Mouse (Mus musculus) heart, embryonic 12.5 days (tissue): Measurements from ENCODE around the gene Insyn1. TPM values are rescaled to one million over a fixed set of nuclear protein-coding genes. Genes with fewer than 3 reads are reported as not detected.

Experiments used
- ATAC-seq: fragments of 200-750 bp; cut with Nextera tagmentation; 2 replicates; pipeline ENCODE4 v1.8.0; 2017; ENCODE audit warnings: moderate TSS enrichment, moderate library complexity; ENCODE audit not compliant: insufficient number of reproducible peaks, low FRiP score
- H3K27ac ChIP-seq: fragments of 300-500 bp; sonication (generic); 2 replicates; pipeline ENCODE4 v1.5.1; 2016; ENCODE audit warnings: mild to moderate bottlenecking, moderate library complexity; ENCODE audit not compliant: poor library complexity, severe bottlenecking
- H3K27me3 ChIP-seq: fragments of 300-500 bp; sonication (generic); replicated peaks from 2 replicates; pipeline ENCODE4 v1.6.1; 2016; ENCODE audit warnings: mild to moderate bottlenecking, moderate library complexity
- H3K36me3 ChIP-seq: fragments of 300-500 bp; sonication (generic); 2 replicates; pipeline ENCODE4 v1.6.1; 2016; ENCODE audit warnings: mild to moderate bottlenecking, moderate library complexity
- H3K4me1 ChIP-seq: fragments of 300-500 bp; sonication (generic); replicated peaks from 2 replicates; pipeline ENCODE4 v1.6.1; 2016; ENCODE audit warnings: mild to moderate bottlenecking
- H3K4me2 ChIP-seq: fragments of 300-500 bp; sonication (generic); 2 replicates; pipeline ENCODE4 v1.6.1; 2016; ENCODE audit warnings: mild to moderate bottlenecking, moderate library complexity
- H3K4me3 ChIP-seq: fragments of 300-500 bp; sonication (generic); 2 replicates; pipeline ENCODE4 v1.5.1; 2016; ENCODE audit warnings: mild to moderate bottlenecking
- H3K9ac ChIP-seq: fragments of 300-500 bp; sonication (generic); 2 replicates; pipeline ENCODE4 v1.6.1; 2016; ENCODE audit warnings: mild to moderate bottlenecking, moderate library complexity
- H3K9me3 ChIP-seq: fragments of 300-500 bp; sonication (generic); replicated peaks from 2 replicates; pipeline ENCODE4 v1.6.1; 2016; ENCODE audit warnings: mild to moderate bottlenecking, moderate library complexity
- WGBS: fragments of 180-500 bp; shearing (Covaris S2); methylation state at CpG from one replicate; pipeline ENCODE4 v1.1.7; 2016; 5-methylcytosine and 5-hydroxymethylcytosine counted together
- polyA plus RNA-seq: library from polyadenylated mRNA; unstranded; fragments of >200 nt; fragmentation: Nextera tagmentation; extraction: Ambion mirVana; gene quantifications from 2 replicates; pipeline ENCODE4 v1.2.1, GENCODE M21; 2016

Gene Insyn1
- polyA plus RNA-seq, 1 experiment from 2014 or later, result 0.97 TPM

- H3K9me3 ChIP-seq, result no peaks in the 10 kb centered on the region
- no peak for ATAC-seq
- WGBS, result 47% methylated on average over 9 of the region's 9 CpGs
- H3K4me3 ChIP-seq, result no peak overlapping the region
- H3K27me3 ChIP-seq, result 0 out of 2 replicates have a peak, but pooled peaks cover 3% of the 10 kb centered on the region
- H3K4me2 ChIP-seq, result no peak overlapping the region
- no peak overlapping the region for H3K27ac ChIP-seq
- no peak overlapping the region for H3K9ac ChIP-seq
- H3K36me3 ChIP-seq, result no peaks in the 10 kb centered on the region
- H3K4me1 ChIP-seq, result peaks cover 21% of the 10 kb centered on the region
Measured at GRCm38 (mm10) chr9:58517866-58518750, 29.7 kb downstream of the Insyn1 start.

- no peak overlapping the region for H3K9ac ChIP-seq
- 87% methylated on average over 3 of the region's 3 CpGs for WGBS
- no peak for ATAC-seq
- 0 out of 2 replicates have a peak, but pooled peaks cover 3% of the 10 kb centered on the region for H3K27me3 ChIP-seq
- peaks cover 21% of the 10 kb centered on the region for H3K4me1 ChIP-seq
- H3K4me3 ChIP-seq, result no peak overlapping the region
- no peaks in the 10 kb centered on the region for H3K9me3 ChIP-seq
- H3K27ac ChIP-seq, result no peak overlapping the region
- H3K36me3 ChIP-seq, result peaks cover 7% of the 10 kb centered on the region
- no peak overlapping the region for H3K4me2 ChIP-seq
Measured at GRCm38 (mm10) chr9:58519953-58520352, 31.6 kb downstream of the Insyn1 start.

DNA sequence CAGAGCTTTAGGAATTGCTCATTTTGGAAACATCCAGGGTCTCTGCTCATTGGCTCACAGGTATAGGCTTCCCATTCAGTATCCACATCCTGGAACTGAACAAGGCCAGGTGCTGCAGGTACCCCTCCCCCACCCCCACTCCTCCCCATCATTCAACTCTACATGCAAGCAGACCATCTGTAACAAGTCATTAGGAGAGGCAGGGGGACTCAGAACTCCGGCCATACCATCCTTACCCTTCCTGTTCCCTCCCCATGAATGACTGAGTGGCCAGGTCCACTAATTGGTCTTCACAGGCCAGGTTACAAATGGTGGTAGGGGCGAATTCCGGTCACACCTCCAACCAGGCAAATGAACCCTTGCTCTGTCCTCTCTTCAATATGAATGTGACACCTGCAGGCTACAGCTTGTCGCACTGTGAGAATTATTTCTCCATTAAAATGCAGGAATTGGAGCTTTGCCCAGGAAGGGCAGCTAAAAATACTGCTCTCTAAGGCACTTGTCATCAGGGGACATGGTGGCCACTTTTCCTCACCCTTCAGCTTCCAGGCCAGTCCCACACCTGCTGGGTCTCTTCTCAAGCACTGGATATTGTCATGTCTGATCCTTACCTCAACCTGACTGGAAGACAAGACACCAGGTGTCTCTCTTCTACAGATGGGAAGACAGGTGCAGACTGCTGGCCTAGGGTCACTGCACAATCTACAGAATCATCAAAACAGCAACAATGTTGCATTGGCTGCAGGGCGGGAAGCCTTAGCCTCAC is 32.6 kb downstream of the Insyn1 start:
- ATAC-seq, result no peak
- Histone ChIP-seq H3K4me2 (no peak overlapping the region), H3K4me1 (peaks cover 21% of the 10 kb centered on the region), H3K4me3 (no peak overlapping the region), H3K9ac (no peak overlapping the region), H3K27me3 (0 out of 2 replicates have a peak, but pooled peaks cover 3% of the 10 kb centered on the region), H3K27ac (no peak overlapping the region), H3K9me3 (no peaks in the 10 kb centered on the region), H3K36me3 (peaks cover 17% of the 10 kb centered on the region)
- 69% methylated on average over 5 of the region's 5 CpGs for WGBS

- H3K4me3 ChIP-seq, result no peak overlapping the region
- H3K9me3 ChIP-seq, result no peaks in the 10 kb centered on the region
- WGBS, result 41% methylated on average over 4 of the region's 4 CpGs
- H3K4me2 ChIP-seq, result no peak overlapping the region
- no peaks in the 10 kb centered on the region for H3K27me3 ChIP-seq
- no peak overlapping the region for H3K27ac ChIP-seq
- no peak overlapping the region for H3K9ac ChIP-seq
- H3K4me1 ChIP-seq, result peaks cover 21% of the 10 kb centered on the region
- peaks cover 27% of the 10 kb centered on the region for H3K36me3 ChIP-seq
- no peak for ATAC-seq
Measured at GRCm38 (mm10) chr9:58521883-58522423, 33.5 kb downstream of the Insyn1 start.

DNA sequence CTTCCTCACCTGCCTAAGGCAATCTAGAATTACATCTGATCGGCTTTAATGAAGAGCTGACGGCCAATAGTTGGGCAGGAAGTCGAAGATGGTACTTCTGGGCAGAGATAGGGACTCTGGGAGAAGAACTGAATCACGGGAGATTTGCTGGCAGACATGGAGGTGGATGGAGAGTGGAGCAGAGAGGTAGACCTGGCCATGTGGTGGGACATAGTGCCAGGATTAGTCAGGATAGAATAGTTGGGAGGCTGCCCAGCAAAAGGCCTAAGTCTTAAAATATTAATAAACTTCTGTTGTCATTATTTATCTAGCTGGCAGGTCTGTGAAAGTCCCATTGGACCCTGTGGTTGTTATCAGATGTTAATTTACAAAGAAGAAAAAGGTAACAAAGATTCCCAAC is 36.7 kb downstream of the Insyn1 start:
- Histone ChIP-seq H3K9ac (no peak overlapping the region), H3K27me3 (no peaks in the 10 kb centered on the region), H3K4me2 (no peak overlapping the region), H3K9me3 (no peaks in the 10 kb centered on the region), H3K4me1 (peaks cover 21% of the 10 kb centered on the region), H3K36me3 (peaks cover 56% of the 10 kb centered on the region), H3K27ac (no peak overlapping the region), H3K4me3 (no peak overlapping the region)
- ATAC-seq, result no peak
- WGBS, result 75% methylated on average over 4 of the region's 4 CpGs

DNA sequence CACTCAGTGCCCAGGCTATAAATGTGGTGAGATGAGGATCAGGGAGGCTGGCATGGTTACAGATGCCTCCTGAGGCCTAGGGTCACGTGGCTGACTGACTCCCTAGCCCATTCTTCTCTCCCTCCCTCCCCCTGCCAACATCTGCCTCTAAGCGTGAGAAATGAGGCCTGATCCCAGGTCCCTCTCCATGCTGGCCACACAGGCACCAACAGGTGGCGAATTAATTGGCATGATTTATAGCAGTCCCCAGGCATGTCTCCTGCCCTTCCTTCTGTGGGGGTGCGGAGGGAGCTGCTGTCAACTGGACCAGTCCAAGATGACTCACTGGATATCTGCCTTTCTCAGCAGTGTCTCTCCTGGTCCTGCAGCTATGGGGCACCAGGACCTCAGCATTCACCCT is 39.4 kb downstream of the Insyn1 start:
- no peak overlapping the region for H3K27ac ChIP-seq
- WGBS, result 79% methylated on average over 4 of the region's 4 CpGs
- H3K4me1 ChIP-seq, result no peaks in the 10 kb centered on the region
- ATAC-seq, result no peak
- no peak overlapping the region for H3K4me3 ChIP-seq
- H3K4me2 ChIP-seq, result no peak overlapping the region
- no peak overlapping the region for H3K9ac ChIP-seq
- H3K9me3 ChIP-seq, result no peaks in the 10 kb centered on the region
- peaks cover 68% of the 10 kb centered on the region for H3K36me3 ChIP-seq
- no peaks in the 10 kb centered on the region for H3K27me3 ChIP-seq

GRCm38 (mm10) chr9:58530407-58530806 is 42.0 kb downstream of the Insyn1 start:
- H3K27ac ChIP-seq, result no peak overlapping the region
- H3K4me2 ChIP-seq, result no peak overlapping the region
- H3K4me3 ChIP-seq, result no peak overlapping the region
- H3K27me3 ChIP-seq, result no peaks in the 10 kb centered on the region
- no peaks in the 10 kb centered on the region for H3K9me3 ChIP-seq
- no peak overlapping the region for H3K9ac ChIP-seq
- 84% methylated on average over 13 of the region's 13 CpGs for WGBS
- H3K36me3 ChIP-seq, result peaks cover 70% of the 10 kb centered on the region
- ATAC-seq, result no peak
- no peaks in the 10 kb centered on the region for H3K4me1 ChIP-seq

DNA sequence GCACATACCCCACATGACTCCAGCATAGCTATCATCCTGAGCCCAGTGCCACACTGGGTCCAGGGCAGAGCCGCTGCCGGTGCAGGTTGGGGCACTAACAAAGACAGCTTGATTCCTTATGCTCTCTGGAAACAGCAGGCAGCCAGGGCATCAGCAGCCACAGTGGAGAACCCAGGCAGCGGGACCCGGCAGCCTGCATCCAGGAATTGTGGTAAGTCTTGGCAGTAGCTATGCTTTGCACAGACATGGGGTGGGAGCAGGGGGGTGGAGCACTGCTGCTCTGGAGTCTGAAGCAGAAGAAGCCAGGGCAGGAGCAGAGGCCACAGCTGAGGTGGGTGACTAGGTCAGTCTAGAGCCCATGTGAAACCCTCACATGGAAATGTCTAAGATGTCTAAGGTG is 43.8 kb downstream of the Insyn1 start:
- H3K9me3 ChIP-seq, result no peaks in the 10 kb centered on the region
- H3K4me1 ChIP-seq, result no peaks in the 10 kb centered on the region
- no peak overlapping the region for H3K27ac ChIP-seq
- no peak overlapping the region for H3K4me3 ChIP-seq
- H3K4me2 ChIP-seq, result no peak overlapping the region
- ATAC-seq, result no peak
- H3K36me3 ChIP-seq, result peaks cover 63% of the 10 kb centered on the region
- 90% methylated on average over 4 of the region's 4 CpGs for WGBS
- no peak overlapping the region for H3K9ac ChIP-seq
- H3K27me3 ChIP-seq, result no peaks in the 10 kb centered on the region

- no peak overlapping the region for H3K4me2 ChIP-seq
- H3K27ac ChIP-seq, result no peak overlapping the region
- no peaks in the 10 kb centered on the region for H3K4me1 ChIP-seq
- 83% methylated on average over 6 of the region's 6 CpGs for WGBS
- H3K9ac ChIP-seq, result no peak overlapping the region
- H3K4me3 ChIP-seq, result no peak overlapping the region
- ATAC-seq, result no peak
- H3K9me3 ChIP-seq, result no peaks in the 10 kb centered on the region
- peaks cover 61% of the 10 kb centered on the region for H3K36me3 ChIP-seq
- no peaks in the 10 kb centered on the region for H3K27me3 ChIP-seq
Measured at GRCm38 (mm10) chr9:58533322-58533721, 44.9 kb downstream of the Insyn1 start.

DNA sequence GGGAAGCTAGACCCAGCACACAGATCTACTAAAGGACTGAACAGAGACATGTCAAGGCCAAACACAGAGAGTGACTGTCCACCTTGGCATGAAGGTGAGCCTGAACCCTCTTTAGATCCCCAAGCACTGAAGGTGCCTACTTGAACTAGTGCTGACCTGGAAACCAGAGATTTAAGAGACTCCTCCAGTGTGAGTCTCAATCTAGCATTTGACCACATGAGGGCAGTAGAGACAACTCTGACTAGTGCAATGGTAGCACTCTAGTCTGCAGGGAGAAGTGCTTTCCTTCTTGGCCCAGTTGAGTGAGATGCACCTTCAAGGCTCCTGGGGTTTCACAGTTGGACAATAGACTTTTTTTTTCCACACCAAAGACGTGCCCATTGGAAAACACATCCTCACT is 46.4 kb downstream of the Insyn1 start:
- WGBS, result 34% methylated on average over 1 of the region's 1 CpGs
- Histone ChIP-seq H3K9me3 (no peaks in the 10 kb centered on the region), H3K4me2 (no peak overlapping the region), H3K9ac (no peak overlapping the region), H3K36me3 (peaks cover 54% of the 10 kb centered on the region), H3K27me3 (no peaks in the 10 kb centered on the region), H3K4me3 (no peak overlapping the region), H3K27ac (no peak overlapping the region), H3K4me1 (no peaks in the 10 kb centered on the region)
- no peak for ATAC-seq

- H3K9me3 ChIP-seq, result no peaks in the 10 kb centered on the region
- peaks cover 52% of the 10 kb centered on the region for H3K36me3 ChIP-seq
- H3K27ac ChIP-seq, result no peak overlapping the region
- ATAC-seq, result no peak
- no peak overlapping the region for H3K9ac ChIP-seq
- H3K4me1 ChIP-seq, result peaks cover 2% of the 10 kb centered on the region; the same call in 1 of the 2 replicates
- 77% methylated on average over 20 of the region's 20 CpGs for WGBS
- no peak overlapping the region for H3K4me3 ChIP-seq
- no peaks in the 10 kb centered on the region for H3K27me3 ChIP-seq
- H3K4me2 ChIP-seq, result no peak overlapping the region
Measured at GRCm38 (mm10) chr9:58535447-58536134, 47.2 kb downstream of the Insyn1 start.
